Mouse (Mus musculus) erythroid progenitor cell, adult 5-6 weeks (primary cell): ENCODE results near the gene Gucy1a1. TPM values are rescaled to one million over a fixed set of nuclear protein-coding genes. Genes with fewer than 3 reads are reported as not detected.
"Not testable (repeated sequence)": the region's sequence is repeated elsewhere in the genome, so short reads cannot be mapped to it uniquely, and the experiment has no call there.

Experiments
- ATAC-seq: replicated peaks from 2 replicates; pipeline ENCODE4 v1.8.0; 2016; ENCODE audit warnings: moderate number of reproducible peaks, mild to moderate bottlenecking, moderate TSS enrichment, inconsistent platforms; ENCODE audit not compliant: poor library complexity, low FRiP score, severe bottlenecking
- total RNA-seq, 2 experiments: library from RNA; stranded (forward) in 1 of 2; stranded (reverse) in 1 of 2; fragments of 150-400 nt in 1 of 2; fragments of 186-747, 209-891 nt in 1 of 2; gene quantifications; 2 replicates each; pipeline versions ENCODE4 v1.2.3 to v1.2.4; 2015 to 2017; ENCODE audit warnings: low replicate concordance in 2 of 2

Gene Gucy1a1
- total RNA-seq (2015; ENCODE audit: low replicate concordance) (1.4 TPM in 1 of 2 replicates, not detected in the other), total RNA-seq (2017; ENCODE audit: low replicate concordance) (not detected in 2 replicates)

- no peak for ATAC-seq
These were observed at the start of gene Gucy1a1 for GRCm38 (mm10) chr3:82145126-82145901. Gene Gucy1a1, minus strand, starts transcription at chr3:82145789.

DNA sequence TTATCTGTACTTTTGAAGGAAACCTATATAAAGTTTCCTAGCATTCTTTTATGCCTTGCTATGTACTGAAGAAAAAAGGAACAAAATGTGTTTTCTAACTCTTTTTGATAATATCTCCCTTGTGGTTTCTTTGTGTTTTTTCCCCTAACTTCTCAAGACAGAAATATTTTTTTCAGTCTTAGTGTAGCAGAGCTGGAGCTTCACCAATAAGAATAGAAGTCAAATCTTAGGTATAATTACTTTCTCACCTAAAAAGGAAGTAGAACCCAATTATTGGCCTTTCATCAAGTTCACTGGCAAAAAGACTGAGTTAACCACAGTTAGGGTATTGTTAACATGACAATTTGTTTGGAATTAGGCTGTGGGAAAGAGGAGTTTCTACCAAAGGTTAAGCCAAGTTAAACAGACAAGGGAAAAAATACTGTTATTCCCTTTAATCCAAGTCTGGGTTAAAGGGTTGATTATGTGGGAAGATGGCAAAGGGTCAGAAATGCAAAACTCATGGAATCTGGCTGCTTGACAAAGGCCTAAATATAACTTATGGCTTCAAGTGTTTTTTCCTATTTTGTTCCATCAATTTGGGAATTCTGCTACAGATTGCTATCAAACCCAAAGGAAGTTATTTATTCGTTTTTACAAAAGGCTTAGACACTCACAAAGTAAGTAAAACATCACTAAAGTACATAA, 46.1 kb upstream of the Gucy1a1 start:
- no peak for ATAC-seq

GRCm38 (mm10) chr3:82185626-82186025, 40.0 kb upstream of the Gucy1a1 start:
- ATAC-seq, result no peak

- ATAC-seq, result no peak
These were observed 35.9 kb upstream of the Gucy1a1 start for GRCm38 (mm10) chr3:82181500-82181899.

GRCm38 (mm10) chr3:82180253-82180652, 34.7 kb upstream of the Gucy1a1 start:
- ATAC-seq, result no peak

DNA sequence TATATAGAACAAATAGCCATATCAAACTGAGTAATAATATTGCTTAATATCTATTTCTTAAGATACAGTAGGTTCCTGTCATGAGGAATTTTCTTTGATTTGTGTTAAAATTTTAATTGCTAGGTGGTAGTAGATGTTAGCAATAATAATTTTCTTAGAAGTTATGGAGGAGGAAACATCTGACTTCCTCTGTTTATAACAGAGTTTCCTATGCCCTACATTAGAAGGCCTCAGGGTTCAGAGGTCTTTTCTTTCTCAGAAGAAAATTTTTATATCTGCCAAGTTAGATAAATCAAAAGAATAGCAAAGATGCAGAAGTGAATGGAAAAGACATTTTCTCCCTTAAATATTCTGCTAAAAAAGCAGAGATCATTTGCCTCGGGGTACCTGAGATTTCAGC, 29.9 kb upstream of the Gucy1a1 start:
- ATAC-seq, result no peak

GRCm38 (mm10) chr3:82167064-82167463, 21.5 kb upstream of the Gucy1a1 start:
- ATAC-seq, result no peak

- ATAC-seq, result no peak
These were observed 20.3 kb upstream of the Gucy1a1 start for GRCm38 (mm10) chr3:82165937-82166336.

DNA sequence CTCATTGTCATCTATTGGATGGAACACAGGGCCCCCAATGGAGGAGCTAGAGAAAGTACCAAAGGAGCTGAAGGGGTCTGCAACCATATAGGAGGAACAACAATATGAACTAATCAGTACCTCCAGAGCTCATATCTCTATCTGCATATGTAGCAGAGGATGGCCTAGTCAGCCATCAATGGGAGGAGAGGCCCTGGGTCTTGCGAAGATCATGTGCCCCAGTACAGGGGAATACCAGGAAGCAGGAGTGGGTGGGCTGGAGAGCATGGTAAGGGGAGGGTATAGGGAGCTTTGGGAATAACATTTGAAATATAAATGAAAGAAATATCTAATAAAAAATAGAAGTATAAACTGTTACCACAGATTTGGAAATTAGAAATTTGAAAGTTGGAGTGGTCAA, 17.4 kb upstream of the Gucy1a1 start:
- ATAC-seq, result not testable (repeated sequence)

DNA sequence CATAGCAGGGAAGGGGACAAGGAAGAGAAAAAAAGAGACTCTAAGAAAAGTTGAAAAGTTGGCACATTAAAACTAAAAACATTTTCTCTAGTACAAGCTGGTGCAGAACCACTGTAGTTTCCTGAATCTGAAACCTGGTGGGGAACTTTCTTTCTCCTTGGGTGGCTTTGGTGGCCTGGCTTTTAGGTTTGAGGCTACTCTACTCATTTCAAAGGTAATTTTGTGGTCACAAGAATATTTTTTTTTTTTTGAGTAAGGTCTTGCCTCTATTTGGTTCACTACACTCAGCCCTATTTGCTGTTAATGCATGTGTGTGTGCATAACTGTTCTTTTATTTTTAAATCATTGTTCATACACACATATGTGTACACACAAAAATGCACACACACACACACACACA, 389 bp upstream of the Gucy1a1 start:
- ATAC-seq, result no peak

- ATAC-seq, result no peak
These were observed 864 bp downstream of the Gucy1a1 start for GRCm38 (mm10) chr3:82144725-82145125.

GRCm38 (mm10) chr3:82140781-82141180, 4.8 kb downstream of the Gucy1a1 start:
- no peak for ATAC-seq

DNA sequence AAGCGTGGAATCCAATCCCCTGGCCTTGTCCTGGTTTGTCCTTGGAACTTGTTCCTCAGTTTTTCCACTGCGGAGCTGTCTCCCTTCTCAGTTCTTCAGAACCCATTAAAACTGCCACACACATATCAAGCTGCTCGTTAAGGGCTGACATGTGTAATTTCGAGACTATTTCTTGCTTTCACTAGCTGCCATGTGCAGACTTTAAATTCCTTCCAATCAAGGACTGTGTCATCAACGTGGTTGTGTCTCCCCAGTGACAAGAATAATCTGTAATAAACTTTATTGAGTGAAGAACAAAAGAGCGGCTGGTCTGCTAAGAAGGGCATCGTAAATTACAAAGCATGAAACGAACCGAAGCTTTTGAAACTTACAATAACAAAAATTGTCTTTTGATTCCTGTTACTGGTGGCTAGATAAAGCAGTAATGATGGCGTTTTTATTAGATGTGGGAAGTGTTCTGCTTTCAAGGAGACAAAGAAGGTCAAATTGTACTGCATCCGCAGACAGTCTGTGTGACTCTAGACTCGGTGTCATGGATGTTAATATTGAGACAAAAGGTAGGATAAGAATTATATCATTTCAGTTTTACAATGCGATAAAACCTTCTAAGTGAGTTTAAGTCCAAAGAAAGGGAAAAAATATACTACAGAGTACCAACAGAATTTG, 7.5 kb downstream of the Gucy1a1 start:
- no peak for ATAC-seq

DNA sequence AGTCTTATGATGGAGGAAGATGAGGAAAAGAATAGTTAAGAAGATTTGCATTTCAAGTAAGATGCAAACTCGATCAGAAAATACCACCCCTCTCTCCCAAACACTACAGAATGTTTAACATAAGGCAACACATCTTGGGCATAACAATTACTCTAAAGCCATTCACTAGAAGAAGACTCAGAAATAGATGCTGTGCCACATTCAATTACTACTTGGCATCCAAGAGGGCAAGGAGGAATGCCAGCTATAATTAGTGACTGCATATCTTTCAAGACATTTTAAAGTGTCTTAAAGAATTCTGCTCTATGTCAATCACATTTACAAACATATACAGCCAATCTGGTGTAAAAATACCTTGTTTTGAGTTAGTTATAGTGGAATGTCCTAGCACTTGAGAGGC, 10.1 kb downstream of the Gucy1a1 start:
- ATAC-seq, result no peak

GRCm38 (mm10) chr3:82129258-82129657, 16.3 kb downstream of the Gucy1a1 start:
- no peak for ATAC-seq

DNA sequence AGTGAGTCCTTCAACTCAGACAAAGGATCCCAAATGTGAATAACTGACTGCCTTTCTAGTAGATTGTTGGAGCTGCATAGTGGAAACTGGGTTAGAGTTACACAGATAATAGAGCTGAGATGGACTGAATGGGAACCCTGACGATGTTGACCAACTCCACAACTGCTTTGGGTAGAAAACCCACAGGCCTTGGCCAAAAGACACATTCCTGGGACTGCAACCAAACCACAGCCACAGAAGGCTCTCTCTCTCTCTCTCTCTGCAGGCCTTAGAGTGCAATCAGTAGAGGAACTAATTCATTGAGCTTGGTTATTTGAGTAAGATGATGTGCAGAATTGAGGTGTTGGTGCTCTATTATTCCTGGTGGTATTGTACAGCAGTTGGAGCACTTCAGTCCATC, 21.0 kb downstream of the Gucy1a1 start:
- ATAC-seq, result no peak

GRCm38 (mm10) chr3:82118916-82119315, 26.7 kb downstream of the Gucy1a1 start:
- no peak for ATAC-seq

GRCm38 (mm10) chr3:82112439-82112838, 33.1 kb downstream of the Gucy1a1 start:
- ATAC-seq, result no peak

DNA sequence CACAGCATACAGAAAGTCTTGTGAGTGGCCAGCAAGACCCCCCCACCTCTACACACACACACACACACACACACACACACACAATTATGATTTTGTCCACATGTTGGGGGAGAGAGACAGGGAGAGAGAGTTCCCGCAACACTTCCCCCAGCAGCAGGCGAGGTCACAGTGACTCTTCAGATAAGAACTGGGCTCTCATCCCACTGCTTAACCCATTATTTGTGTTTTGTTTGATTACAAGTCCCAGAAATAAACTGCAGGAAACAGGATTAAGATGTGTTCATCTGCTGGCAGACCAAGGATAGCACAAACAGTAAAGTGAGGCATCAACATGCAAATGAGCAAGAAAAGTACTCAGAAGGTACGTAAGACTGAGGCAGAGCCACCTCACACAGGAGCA, 33.6 kb downstream of the Gucy1a1 start:
- ATAC-seq, result no peak

DNA sequence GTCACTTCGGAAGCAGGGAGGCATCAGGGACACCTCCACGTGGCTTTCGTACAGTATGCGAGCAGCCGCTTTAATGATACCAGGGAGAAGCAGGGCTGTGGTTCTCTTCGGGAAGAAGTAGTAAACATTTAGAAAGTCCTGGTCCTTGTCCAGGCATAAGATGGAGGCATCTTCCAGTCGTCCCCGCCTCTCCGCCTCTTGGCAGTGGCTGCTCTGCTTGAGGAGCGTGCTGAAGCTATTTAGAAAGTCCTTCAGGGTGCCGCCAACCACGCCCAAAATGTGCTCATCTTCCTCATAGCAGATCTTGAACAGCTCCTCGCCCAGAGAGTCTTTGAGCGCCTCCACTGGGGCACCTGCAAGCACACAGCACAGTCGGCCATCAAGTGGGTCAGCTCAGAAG, 36.6 kb downstream of the Gucy1a1 start:
- no peak for ATAC-seq

- ATAC-seq, result no peak
These were observed 41.4 kb downstream of the Gucy1a1 start for GRCm38 (mm10) chr3:82104229-82104628.
